Mouse (Mus musculus): ENCODE data around the gene Wdr18. TPM values are rescaled to one million over a fixed set of nuclear protein-coding genes. Genes with fewer than 3 reads are reported as not detected.

Gene Wdr18
- polyA plus RNA-seq, 1 experiment from 2014 or later = 44.0 TPM

DNA sequence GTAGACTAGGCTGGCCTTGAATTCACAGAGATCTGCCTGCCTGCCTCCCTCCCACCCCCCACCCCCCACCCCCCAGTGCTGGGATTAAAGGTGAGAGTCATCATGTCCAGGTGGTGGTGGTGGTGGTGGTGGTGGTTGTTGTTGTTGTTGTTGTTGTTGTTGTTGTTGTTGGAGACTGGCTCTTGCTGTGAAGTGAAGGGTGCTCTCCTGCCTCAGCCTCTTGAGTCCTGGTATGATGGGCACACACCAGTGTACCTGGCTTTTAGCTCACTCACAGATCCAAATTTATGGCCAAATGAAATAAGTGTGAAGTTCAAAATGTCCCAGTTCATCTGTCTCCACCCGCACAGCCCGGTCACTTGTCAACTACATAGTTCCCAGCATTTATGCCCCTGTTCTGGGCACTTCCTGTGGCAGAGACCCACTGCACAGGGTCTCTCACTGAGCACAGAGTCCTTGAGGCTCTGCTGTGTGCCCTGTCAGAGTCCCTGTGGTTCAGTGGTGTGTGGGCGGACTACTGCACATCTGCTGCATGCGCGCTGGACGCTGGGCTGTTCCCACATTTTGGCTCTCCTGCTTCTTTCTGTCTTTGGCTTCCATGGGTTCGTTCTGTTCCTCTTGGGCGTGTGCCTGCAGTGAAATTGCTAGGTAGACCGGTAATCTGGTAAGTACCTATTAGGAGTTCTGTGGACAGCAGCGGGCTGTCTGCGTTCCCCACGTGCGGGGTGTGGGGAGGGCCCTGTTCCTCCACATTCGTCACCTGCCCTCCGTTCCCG lies 25.0 kb upstream of the Wdr18 start:
- Histone ChIP-seq H3K4me1 (replicated peaks; ENCODE audit: control insufficient read depth, insufficient read depth, low read length) (peaks cover 24% of the 10 kb centered on the region), H3K4me3 (ENCODE audit: low read depth, low read length) (no peak overlapping the region), H3K27ac (ENCODE audit: low read depth, low read length) (peak overlapping the region; percentile 62), H3K9ac (ENCODE audit: low read depth, low read length) (no peak overlapping the region), H3K27me3 (replicated peaks; ENCODE audit: control insufficient read depth, insufficient read depth, low read length) (no peaks in the 10 kb centered on the region), H3K4me2 (replicated peaks; ENCODE audit: low read depth) (no peak overlapping the region; the same call in 1 of the 2 replicates), H3K9me3 (ENCODE audit: control insufficient read depth) (no peaks in the 10 kb centered on the region), H3K36me3 (ENCODE audit: control insufficient read depth, insufficient read depth) (peaks cover 40% of the 10 kb centered on the region)
- no peak for TF ChIP-seq CTCF (IDR thresholded peaks at IDR 0.05; ENCODE audit: low read depth)
- WGBS = 78% methylated on average over 16 of the region's 16 CpGs
- ATAC-seq = no peak

GRCm38 (mm10) chr10:79936284-79936910 lies 23.6 kb upstream of the Wdr18 start:
- WGBS = 23% methylated on average over 10 of the region's 10 CpGs
- ATAC-seq = peak; percentile 25
- peaks cover 26% of the 10 kb centered on the region for H3K4me1 ChIP-seq (replicated peaks; ENCODE audit: control insufficient read depth, insufficient read depth, low read length)

GRCm38 (mm10) chr10:79936911-79937441 lies 23.0 kb upstream of the Wdr18 start:
- TF ChIP-seq CTCF (IDR thresholded peaks at IDR 0.05; ENCODE audit: low read depth) = no peak
- Histone ChIP-seq H3K36me3 (ENCODE audit: control insufficient read depth, insufficient read depth) (peaks cover 35% of the 10 kb centered on the region), H3K4me1 (replicated peaks; ENCODE audit: control insufficient read depth, insufficient read depth, low read length) (peaks cover 26% of the 10 kb centered on the region), H3K27me3 (replicated peaks; ENCODE audit: control insufficient read depth, insufficient read depth, low read length) (no peaks in the 10 kb centered on the region), H3K27ac (ENCODE audit: low read depth, low read length) (peak overlapping the region; percentile 89), H3K4me3 (ENCODE audit: low read depth, low read length) (no peak overlapping the region), H3K9ac (ENCODE audit: low read depth, low read length) (no peak overlapping the region; the same call in 1 of the 2 replicates), H3K9me3 (ENCODE audit: control insufficient read depth) (no peaks in the 10 kb centered on the region), H3K4me2 (replicated peaks; ENCODE audit: low read depth) (peak overlapping the region; percentile 55)
- peak; percentile 79 for ATAC-seq
- WGBS = 29% methylated on average over 27 of the region's 27 CpGs

More at GRCm38 (mm10) chr10:79936284-79936910, 23.6 kb upstream of the Wdr18 start:
- Histone ChIP-seq H3K4me3 (ENCODE audit: low read depth, low read length) (no peak overlapping the region), H3K36me3 (ENCODE audit: control insufficient read depth, insufficient read depth) (peaks cover 35% of the 10 kb centered on the region), H3K27ac (ENCODE audit: low read depth, low read length) (peak overlapping the region; percentile 89), H3K4me2 (replicated peaks; ENCODE audit: low read depth) (peak overlapping the region; percentile 55), H3K9me3 (ENCODE audit: control insufficient read depth) (no peaks in the 10 kb centered on the region), H3K9ac (ENCODE audit: low read depth, low read length) (no peak overlapping the region), H3K27me3 (replicated peaks; ENCODE audit: control insufficient read depth, insufficient read depth, low read length) (no peaks in the 10 kb centered on the region)
- TF ChIP-seq CTCF (IDR thresholded peaks at IDR 0.05; ENCODE audit: low read depth) = no peak

- WGBS = 66% methylated on average over 11 of the region's 11 CpGs
- Histone ChIP-seq H3K27ac (ENCODE audit: low read depth, low read length) (peak overlapping the region; percentile 89), H3K9me3 (ENCODE audit: control insufficient read depth) (no peaks in the 10 kb centered on the region), H3K4me1 (replicated peaks; ENCODE audit: control insufficient read depth, insufficient read depth, low read length) (peaks cover 23% of the 10 kb centered on the region), H3K27me3 (replicated peaks; ENCODE audit: control insufficient read depth, insufficient read depth, low read length) (no peaks in the 10 kb centered on the region), H3K9ac (ENCODE audit: low read depth, low read length) (no peak overlapping the region), H3K36me3 (ENCODE audit: control insufficient read depth, insufficient read depth) (peaks cover 37% of the 10 kb centered on the region), H3K4me2 (replicated peaks; ENCODE audit: low read depth) (peak overlapping the region; percentile 55; the same call in 1 of the 2 replicates), H3K4me3 (ENCODE audit: low read depth, low read length) (no peak overlapping the region)
- ATAC-seq = no peak
- no peak for TF ChIP-seq CTCF (IDR thresholded peaks at IDR 0.05; ENCODE audit: low read depth)
Measured at GRCm38 (mm10) chr10:79937775-79938526, 22.0 kb upstream of the Wdr18 start.

DNA sequence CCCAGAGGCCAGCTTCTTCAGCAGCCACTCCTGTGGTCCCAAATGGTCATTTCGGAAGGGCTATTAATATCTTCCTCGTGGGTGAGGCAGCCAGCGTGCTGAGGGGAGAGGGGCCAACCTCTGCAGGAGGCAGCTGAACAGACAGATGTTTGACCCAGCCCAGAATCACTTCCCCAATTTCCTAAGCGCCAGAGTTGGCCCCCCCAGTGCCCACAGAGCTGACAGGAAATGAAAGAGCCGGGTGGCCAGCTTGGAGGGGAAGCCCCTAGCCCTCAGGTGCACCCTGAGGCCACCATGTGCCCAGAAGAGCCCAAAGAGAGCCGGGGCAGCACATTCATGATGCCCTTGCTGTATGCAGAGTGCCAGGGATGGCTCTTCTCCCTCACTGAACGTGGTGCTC lies 19.2 kb upstream of the Wdr18 start:
- WGBS = 48% methylated on average over 7 of the region's 7 CpGs
- Histone ChIP-seq H3K9ac (ENCODE audit: low read depth, low read length) (no peak overlapping the region), H3K27me3 (replicated peaks; ENCODE audit: control insufficient read depth, insufficient read depth, low read length) (no peaks in the 10 kb centered on the region), H3K9me3 (ENCODE audit: control insufficient read depth) (no peaks in the 10 kb centered on the region), H3K27ac (ENCODE audit: low read depth, low read length) (no peak overlapping the region), H3K36me3 (ENCODE audit: control insufficient read depth, insufficient read depth) (peaks cover 29% of the 10 kb centered on the region), H3K4me1 (replicated peaks; ENCODE audit: control insufficient read depth, insufficient read depth, low read length) (peaks cover 19% of the 10 kb centered on the region; the same call in 1 of the 2 replicates), H3K4me3 (ENCODE audit: low read depth, low read length) (no peak overlapping the region), H3K4me2 (replicated peaks; ENCODE audit: low read depth) (no peak overlapping the region)
- TF ChIP-seq CTCF (IDR thresholded peaks at IDR 0.05; ENCODE audit: low read depth) = no peak
- ATAC-seq = no peak

Measured in intestine, postnatal 0 days (tissue).